20 mouse cellular contexts compared by ENCODE assay signal in genomic region chr10:111798851-111799281, GRCm38 (mm10).
DNase-seq lines count a peak whose midpoint lies in the region; ATAC-seq lines count a peak whose summit lies in the region.
"Had no signal": no experiment of that assay in that cellular context is flagged by ENCODE, and none has a peak within 500 bp of the region (broad histone marks: within the 10 kb centered on the region; RNA-seq: fewer than 3 reads in every experiment).

No protein-coding gene starts in this region.

- no peaks in the 10 kb centered on the region for H3K27me3 ChIP-seq in lung, embryonic 16.5 days (ENCODE audit: control insufficient read depth, insufficient read depth, low read depth, low read length)
- no peaks in the 10 kb centered on the region for H3K27me3 ChIP-seq in embryonic facial prominence, embryonic 15.5 days
- H3K27me3 ChIP-seq: heart, embryonic 12.5 days; hindbrain, embryonic 13.5 days; midbrain, embryonic 12.5 days had no signal

- no peaks in the 10 kb centered on the region for H3K9me3 ChIP-seq in lung, embryonic 16.5 days (ENCODE audit: control insufficient read depth, low read length)
- H3K9me3 ChIP-seq in embryonic facial prominence, embryonic 15.5 days (replicated peaks) = no peaks in the 10 kb centered on the region
- H3K9me3 ChIP-seq: forebrain, embryonic 10.5 days; heart, embryonic 12.5 days; hindbrain, embryonic 13.5 days; midbrain, embryonic 12.5 days had no signal

- peaks cover 31% of the 10 kb centered on the region for H3K4me1 ChIP-seq in lung, embryonic 16.5 days (replicated peaks; ENCODE audit: control insufficient read depth, insufficient read depth, low read length)
- H3K4me1 ChIP-seq in embryonic facial prominence, embryonic 15.5 days = peaks cover 43% of the 10 kb centered on the region

- DNase-seq in gastrocnemius, postnatal 14 days = peak; percentile 23
- no peak for DNase-seq in gastrocnemius, adult 8-10 months (ENCODE audit: low spot score in 2 of 2)
- no peak for DNase-seq in lung, adult 18-20 months
- DNase-seq in left cerebral cortex, adult 9 months (ENCODE audit: low spot score in 2 of 2) = no peak
- DNase-seq in thymus, postnatal 10 days (ENCODE audit: low spot score in 2 of 2) = no peak
- DNase-seq: adrenal gland, adult 2 months; forebrain, postnatal 0 days; heart, postnatal 14 days; kidney, adult 8-10 months; kidney, postnatal 14 days; liver; retina, postnatal 1 day; thymus, adult 2 months had no signal

- H3K36me3 ChIP-seq in lung, embryonic 16.5 days (ENCODE audit: control insufficient read depth, insufficient read depth, low read length) = no peaks in the 10 kb centered on the region
- H3K36me3 ChIP-seq in embryonic facial prominence, embryonic 15.5 days = no peaks in the 10 kb centered on the region
- H3K36me3 ChIP-seq: forebrain, embryonic 10.5 days; heart, embryonic 12.5 days; hindbrain, embryonic 13.5 days; midbrain, embryonic 12.5 days had no signal

- peak; percentile 3; the same call in 1 of the 2 replicates for ATAC-seq in lung, embryonic 16.5 days (ENCODE audit: low read depth)
- ATAC-seq in embryonic facial prominence, embryonic 15.5 days (ENCODE audit: insufficient number of reproducible peaks, low FRiP score, low TSS enrichment, low read depth) = peak; percentile 68
- ATAC-seq: forebrain, postnatal 0 days had no signal

- peak overlapping the region; percentile 81 for H3K27ac ChIP-seq in lung, embryonic 16.5 days (ENCODE audit: low read length)
- peak overlapping the region; percentile 61 for H3K27ac ChIP-seq in embryonic facial prominence, embryonic 15.5 days (replicated peaks)
- H3K27ac ChIP-seq: hindbrain, embryonic 13.5 days; left cerebral cortex, adult 2 months; midbrain, embryonic 12.5 days had no signal

- H3K9ac ChIP-seq in lung, embryonic 16.5 days (ENCODE audit: low read length) = no peak overlapping the region
- H3K9ac ChIP-seq in embryonic facial prominence, embryonic 15.5 days = no peak overlapping the region
- H3K9ac ChIP-seq: forebrain, postnatal 0 days; heart, embryonic 12.5 days; hindbrain, embryonic 13.5 days; midbrain, embryonic 12.5 days had no signal

- H3K4me2 ChIP-seq in lung, embryonic 16.5 days (ENCODE audit: low read depth, low read length) = no peak overlapping the region
- H3K4me2 ChIP-seq in embryonic facial prominence, embryonic 15.5 days (replicated peaks) = 0 out of 2 replicates have a peak overlapping the region, but pooled peaks have one; percentile 3
- H3K4me2 ChIP-seq: heart, embryonic 12.5 days; hindbrain, embryonic 13.5 days; midbrain, embryonic 12.5 days had no signal

- no peak overlapping the region for H3K4me3 ChIP-seq in lung, embryonic 16.5 days (ENCODE audit: low read length)
- no peak overlapping the region for H3K4me3 ChIP-seq in embryonic facial prominence, embryonic 15.5 days (replicated peaks)
- H3K4me3 ChIP-seq: forebrain, embryonic 10.5 days; heart, embryonic 12.5 days; hindbrain, embryonic 13.5 days; left cerebral cortex, adult 2 months; midbrain, embryonic 12.5 days had no signal

- intact Hi-C loops in gastrocnemius, postnatal 14 days (cut with DNase I; ENCODE audit: low total_unique reads) = no loop called here

- WGBS in lung, embryonic 16.5 days = 70% methylated on average over 7 of the region's 7 CpGs
- WGBS in embryonic facial prominence, embryonic 15.5 days = 40% methylated on average over 7 of the region's 7 CpGs
